Mouse (Mus musculus): ENCODE data around the gene Gm6034.
"Not testable (repeated sequence)": the region's sequence is repeated elsewhere in the genome, so short reads cannot be mapped to it uniquely, and the experiment has no call there.

DNA sequence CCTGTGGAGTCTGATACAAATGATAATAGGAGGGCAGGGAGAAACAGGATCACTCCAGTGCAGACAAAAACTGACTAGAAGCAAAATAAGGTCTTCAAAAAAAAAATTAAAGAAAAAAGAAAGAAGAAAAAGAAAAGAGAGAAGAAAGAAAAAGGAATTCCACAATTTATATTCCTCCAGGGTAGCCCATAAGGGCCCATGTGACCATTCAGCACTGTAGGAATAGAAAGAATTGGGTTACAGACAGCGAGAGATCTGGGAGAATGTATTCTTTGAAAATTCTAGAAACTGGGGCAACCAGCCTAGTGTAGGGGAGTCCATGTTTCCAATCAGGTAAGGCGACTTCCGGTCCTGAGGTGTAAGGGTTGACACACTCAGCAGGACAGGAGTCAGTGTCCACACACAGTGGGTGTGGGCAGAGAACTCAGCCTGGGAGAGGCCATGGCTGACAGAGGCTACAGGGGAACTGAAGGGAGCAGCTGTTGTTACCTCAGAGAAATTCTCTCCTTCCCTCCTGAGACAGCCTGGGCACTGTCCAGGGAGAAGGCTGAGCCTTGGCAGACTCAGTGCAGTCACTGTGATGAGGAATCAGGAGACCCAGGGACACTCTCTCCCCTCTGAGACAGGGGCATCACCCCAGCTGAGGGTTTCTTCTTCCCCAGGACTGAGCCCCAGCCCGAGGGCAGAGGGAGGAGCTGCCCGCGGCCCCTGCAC, 39.9 kb downstream of the Gm6034 start:
- TF ChIP-seq CTCF (IDR thresholded peaks at IDR 0.05 in 2 of 3, conservative IDR thresholded peaks at IDR 0.05 in 1 of 3; ENCODE audit: control insufficient read depth in 1 of 3, insufficient read depth in 1 of 3, low read depth in 2 of 3, low read length in 3 of 3, poor library complexity in 1 of 3, severe bottlenecking in 1 of 3); MXI1 (IDR thresholded peaks at IDR 0.05; ENCODE audit: low read depth, low read length); GATA1 (IDR thresholded peaks at IDR 0.05; ENCODE audit: low read depth, low read length); USF2 (IDR thresholded peaks at IDR 0.05; ENCODE audit: borderline replicate concordance in 1 of 2, insufficient read depth in 1 of 2, low read depth in 1 of 2, low read length in 2 of 2); USF1 (IDR thresholded peaks at IDR 0.05; ENCODE audit: low read depth, low read length); ELF1 (IDR thresholded peaks at IDR 0.05; ENCODE audit: low read depth, low read length); CHD2 (IDR thresholded peaks at IDR 0.05; ENCODE audit: low read length); MYC (IDR thresholded peaks at IDR 0.05; ENCODE audit: low read depth, low read length); BHLHE40 (IDR thresholded peaks at IDR 0.05; ENCODE audit: borderline replicate concordance, low read depth, low read length); JUND (IDR thresholded peaks at IDR 0.05; ENCODE audit: low read depth, low read length); MAZ (IDR thresholded peaks at IDR 0.05; ENCODE audit: low read depth, low read length); POLR2A (IDR thresholded peaks at IDR 0.05; ENCODE audit: control insufficient read depth in 1 of 2, insufficient read depth in 1 of 2, low read depth in 1 of 2, low read length in 2 of 2, poor library complexity in 1 of 2); POLR2AphosphoS2 (IDR thresholded peaks at IDR 0.05; ENCODE audit: low read length): not testable (repeated sequence)
